Mouse (Mus musculus) neural tube, embryonic 10.5 days (tissue): ENCODE data around the gene Exoc6.

Source experiments
- DNase-seq: peaks from one replicate; pipeline ENCODE4 v3.0.0-alpha.2; 2017; ENCODE audit warnings: low spot score; ENCODE audit errors: extremely low spot score

The Exoc6 gene

GRCm38 (mm10) chr19:37686941-37687850 lies 137.0 kb downstream of the Exoc6 start:
- peak; percentile 63 for DNase-seq

- DNase-seq = no peak
Observed at GRCm38 (mm10) chr19:37689478-37689877, 139.3 kb downstream of the Exoc6 start.

- peak; percentile 69 for DNase-seq
Observed at GRCm38 (mm10) chr19:37690716-37691115, 140.5 kb downstream of the Exoc6 start.

GRCm38 (mm10) chr19:37692879-37693278 lies 142.7 kb downstream of the Exoc6 start:
- peak; percentile 78 for DNase-seq

- DNase-seq = peak; percentile 24
Observed at GRCm38 (mm10) chr19:37695146-37695545, 144.9 kb downstream of the Exoc6 start.

- peak; percentile 64 for DNase-seq
Observed at GRCm38 (mm10) chr19:37695762-37696602, 145.8 kb downstream of the Exoc6 start.

GRCm38 (mm10) chr19:37696603-37697334 lies 146.6 kb downstream of the Exoc6 start:
- DNase-seq = peak; percentile 56

GRCm38 (mm10) chr19:37697335-37697636 lies 147.1 kb downstream of the Exoc6 start:
- DNase-seq = no peak

GRCm38 (mm10) chr19:37697651-37698272 lies 147.5 kb downstream of the Exoc6 start, which contains the start of gene Cyp26a1:
Cyp26a1 (plus strand) TSS chr19:37697798.
- DNase-seq = peak; percentile 61

GRCm38 (mm10) chr19:37698273-37699160 lies 148.3 kb downstream of the Exoc6 start:
- DNase-seq = peak; percentile 68

GRCm38 (mm10) chr19:37699711-37700110 lies 149.5 kb downstream of the Exoc6 start:
- no peak for DNase-seq

GRCm38 (mm10) chr19:37702377-37703076 lies 152.3 kb downstream of the Exoc6 start:
- peak; percentile 31 for DNase-seq

- DNase-seq = peak; percentile 87
Observed at GRCm38 (mm10) chr19:37703902-37704509, 153.8 kb downstream of the Exoc6 start.

- no peak for DNase-seq
Observed at GRCm38 (mm10) chr19:37705722-37706121, 155.5 kb downstream of the Exoc6 start.

GRCm38 (mm10) chr19:37714681-37715080 lies 164.5 kb downstream of the Exoc6 start:
- no peak for DNase-seq

- DNase-seq = no peak
Observed at GRCm38 (mm10) chr19:37715980-37716379, 165.8 kb downstream of the Exoc6 start.

- DNase-seq = no peak
Observed at GRCm38 (mm10) chr19:37716524-37717175, 166.4 kb downstream of the Exoc6 start.

- DNase-seq = no peak
Observed at GRCm38 (mm10) chr19:37719166-37719565, 168.9 kb downstream of the Exoc6 start.
